Mouse (Mus musculus) kidney, adult 10 weeks (tissue): Measurements from ENCODE around the gene Dnah11. TPM values are rescaled to one million over a fixed set of nuclear protein-coding genes. Genes with fewer than 3 reads are reported as not detected.

Source experiments
- polyA plus RNA-seq: library from polyadenylated mRNA; stranded (reverse); fragments of 350-450 nt; fragmentation: Illumina TruSeq; extraction: RNeasy Lipid Tissue Mini Kit (QIAGEN cat#74804); gene quantifications from one replicate; pipeline ENCODE4 v1.2.3, GENCODE M21; 2014; ENCODE audit warnings: low read depth, low replicate concordance

The Dnah11 gene
- 3.2 TPM for polyA plus RNA-seq

DNA sequence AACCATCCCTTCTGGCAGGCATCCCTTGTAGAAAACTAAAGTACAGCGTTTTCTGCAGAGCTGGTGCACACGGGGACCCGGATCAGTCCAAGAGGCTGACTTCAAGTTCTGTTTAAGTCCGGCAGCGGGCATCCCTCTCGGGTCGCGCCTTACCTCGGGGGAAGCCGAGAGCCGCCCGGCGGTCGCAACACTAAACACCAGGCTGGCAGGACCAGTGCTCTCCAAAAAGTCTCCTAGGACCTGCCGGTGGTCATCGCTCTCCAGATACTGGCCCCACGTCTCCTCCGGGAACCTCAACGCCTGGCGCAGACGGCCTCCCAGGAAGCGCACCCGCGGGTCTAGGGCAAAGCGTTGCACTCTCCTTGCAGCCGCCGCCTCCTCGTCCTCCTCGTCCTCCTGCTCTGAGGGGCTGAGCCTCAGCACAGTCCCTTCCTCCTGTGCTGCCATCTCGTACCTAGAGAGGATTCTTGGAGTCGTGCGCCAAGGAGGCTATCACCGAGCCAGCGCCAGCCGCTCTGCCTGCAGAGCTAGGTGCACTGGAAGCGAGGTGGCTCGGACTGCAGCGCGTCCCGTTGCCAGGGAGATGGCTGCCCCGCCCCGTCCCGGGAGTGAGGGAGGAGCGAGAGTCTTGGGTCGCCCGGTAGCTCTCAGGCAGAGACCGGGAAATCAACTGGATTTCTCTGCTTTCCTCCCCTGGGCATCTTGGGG, at the start of gene Dnah11:
Dnah11 (minus strand) TSS at position 658 of the 708 bp plus-strand sequence.

Other genes starting within 250 kb of the Dnah11 start
- 13.4 TPM for gene Sp4, start 102.4 kb upstream of the Dnah11 start, polyA plus RNA-seq